Mouse (Mus musculus): ENCODE results near the gene Snx15. TPM values are rescaled to one million over a fixed set of nuclear protein-coding genes. Genes with fewer than 3 reads are reported as not detected.
"Not testable (repeated sequence)": the region's sequence is repeated elsewhere in the genome, so short reads cannot be mapped to it uniquely, and the experiment has no call there.

Snx15 gene
- polyA plus RNA-seq, 1 experiment from 2014 or later = 37.0 TPM

- H3K4me1 ChIP-seq (ENCODE audit: control insufficient read depth, insufficient read depth, low read length) = 0 out of 2 replicates have a peak, but pooled peaks cover 3% of the 10 kb centered on the region
- peak within 1 kb of the TSS; percentile 75 for H3K4me3 ChIP-seq (ENCODE audit: low read length)
- peak within 1 kb of the TSS; percentile 93 for H3K27ac ChIP-seq (ENCODE audit: low read length)
- no peaks in the 10 kb centered on the region for H3K9me3 ChIP-seq (ENCODE audit: control insufficient read depth, low read length)
- peaks cover 4% of the 10 kb centered on the region; the same call in 1 of the 2 replicates for H3K36me3 ChIP-seq (ENCODE audit: control insufficient read depth, insufficient read depth, low read length)
- WGBS = under 1% methylated on average over 15 of the region's 15 CpGs
- peak; percentile 79 for ATAC-seq
- H3K27me3 ChIP-seq (replicated peaks; ENCODE audit: control insufficient read depth, insufficient read depth, low read length) = no peaks in the 10 kb centered on the region
- H3K9ac ChIP-seq (ENCODE audit: low read depth, low read length) = peak within 1 kb of the TSS; percentile 86
- H3K4me2 ChIP-seq (ENCODE audit: low read depth, low read length) = peak within 1 kb of the TSS; percentile 83
Observed at GRCm38 (mm10) chr19:6141394-6141749, 13.3 kb upstream of the Snx15 start, which contains the start of gene Arl2. Arl2 (minus strand) TSS chr19:6141548.

- Histone ChIP-seq H3K27ac (ENCODE audit: low read length) (peak within 1 kb of the TSS; percentile 93), H3K4me2 (ENCODE audit: low read depth, low read length) (peak within 1 kb of the TSS; percentile 83), H3K9me3 (ENCODE audit: control insufficient read depth, low read length) (no peaks in the 10 kb centered on the region), H3K27me3 (replicated peaks; ENCODE audit: control insufficient read depth, insufficient read depth, low read length) (no peaks in the 10 kb centered on the region), H3K36me3 (ENCODE audit: control insufficient read depth, insufficient read depth, low read length) (peaks cover 4% of the 10 kb centered on the region; the same call in 1 of the 2 replicates), H3K4me1 (ENCODE audit: control insufficient read depth, insufficient read depth, low read length) (0 out of 2 replicates have a peak, but pooled peaks cover 3% of the 10 kb centered on the region), H3K9ac (ENCODE audit: low read depth, low read length) (peak within 1 kb of the TSS; percentile 86), H3K4me3 (ENCODE audit: low read length) (peak within 1 kb of the TSS; percentile 75)
- ATAC-seq = peak; percentile 95
- WGBS = under 1% methylated on average over 68 of the region's 68 CpGs
Observed at GRCm38 (mm10) chr19:6140678-6141393, 12.7 kb upstream of the Snx15 start, which contains the start of gene Batf2. Batf2 (plus strand) TSS chr19:6140983.

- WGBS = 3% methylated on average over 16 of the region's 16 CpGs
- Histone ChIP-seq H3K27me3 (replicated peaks; ENCODE audit: control insufficient read depth, insufficient read depth, low read length) (no peaks in the 10 kb centered on the region), H3K4me2 (ENCODE audit: low read depth, low read length) (peak overlapping the region; percentile 83), H3K27ac (ENCODE audit: low read length) (peak overlapping the region; percentile 93), H3K9me3 (ENCODE audit: control insufficient read depth, low read length) (no peaks in the 10 kb centered on the region), H3K4me1 (ENCODE audit: control insufficient read depth, insufficient read depth, low read length) (0 out of 2 replicates have a peak, but pooled peaks cover 3% of the 10 kb centered on the region), H3K36me3 (ENCODE audit: control insufficient read depth, insufficient read depth, low read length) (peaks cover 7% of the 10 kb centered on the region; the same call in 1 of the 2 replicates), H3K9ac (ENCODE audit: low read depth, low read length) (peak overlapping the region; percentile 86), H3K4me3 (ENCODE audit: low read length) (peak overlapping the region; percentile 75)
- no peak for ATAC-seq
Observed at GRCm38 (mm10) chr19:6140374-6140677, 12.2 kb upstream of the Snx15 start.

GRCm38 (mm10) chr19:6139701-6140100 lies 11.6 kb upstream of the Snx15 start:
- no peak for ATAC-seq
- H3K9me3 ChIP-seq (ENCODE audit: control insufficient read depth, low read length) = no peaks in the 10 kb centered on the region
- H3K4me1 ChIP-seq (ENCODE audit: control insufficient read depth, insufficient read depth, low read length) = 0 out of 2 replicates have a peak, but pooled peaks cover 3% of the 10 kb centered on the region
- no peak overlapping the region; the same call in 1 of the 2 replicates for H3K4me3 ChIP-seq (ENCODE audit: low read length)
- WGBS = 97% methylated on average over 6 of the region's 6 CpGs
- no peaks in the 10 kb centered on the region for H3K27me3 ChIP-seq (replicated peaks; ENCODE audit: control insufficient read depth, insufficient read depth, low read length)
- peaks cover 7% of the 10 kb centered on the region; the same call in 1 of the 2 replicates for H3K36me3 ChIP-seq (ENCODE audit: control insufficient read depth, insufficient read depth, low read length)
- H3K27ac ChIP-seq (ENCODE audit: low read length) = no peak overlapping the region
- H3K9ac ChIP-seq (ENCODE audit: low read depth, low read length) = peak overlapping the region; percentile 86; the same call in 1 of the 2 replicates
- H3K4me2 ChIP-seq (ENCODE audit: low read depth, low read length) = peak overlapping the region; percentile 83; the same call in 1 of the 2 replicates

- no peak overlapping the region for H3K4me3 ChIP-seq (ENCODE audit: low read length)
- WGBS = 80% methylated on average over 3 of the region's 3 CpGs
Observed at GRCm38 (mm10) chr19:6136397-6136796, 8.3 kb upstream of the Snx15 start.

GRCm38 (mm10) chr19:6133197-6133596 lies 5.1 kb upstream of the Snx15 start:
- WGBS = 40% methylated on average over 1 of the region's 1 CpGs
- not testable (repeated sequence) for H3K4me3 ChIP-seq (ENCODE audit: low read length); H3K4me2 ChIP-seq (ENCODE audit: low read depth, low read length); ATAC-seq; H3K9ac ChIP-seq (ENCODE audit: low read depth, low read length); H3K9me3 ChIP-seq (ENCODE audit: control insufficient read depth, low read length); H3K36me3 ChIP-seq (ENCODE audit: control insufficient read depth, insufficient read depth, low read length); H3K27ac ChIP-seq (ENCODE audit: low read length); H3K27me3 ChIP-seq (replicated peaks; ENCODE audit: control insufficient read depth, insufficient read depth, low read length); H3K4me1 ChIP-seq (ENCODE audit: control insufficient read depth, insufficient read depth, low read length)

More at GRCm38 (mm10) chr19:6136397-6136796, 8.3 kb upstream of the Snx15 start:
- Histone ChIP-seq H3K36me3 (ENCODE audit: control insufficient read depth, insufficient read depth, low read length) (peaks cover 7% of the 10 kb centered on the region; the same call in 1 of the 2 replicates), H3K4me1 (ENCODE audit: control insufficient read depth, insufficient read depth, low read length) (0 out of 2 replicates have a peak, but pooled peaks cover 3% of the 10 kb centered on the region), H3K27me3 (replicated peaks; ENCODE audit: control insufficient read depth, insufficient read depth, low read length) (no peaks in the 10 kb centered on the region), H3K9ac (ENCODE audit: low read depth, low read length) (no peak overlapping the region), H3K4me2 (ENCODE audit: low read depth, low read length) (no peak overlapping the region), H3K27ac (ENCODE audit: low read length) (no peak overlapping the region), H3K9me3 (ENCODE audit: control insufficient read depth, low read length) (no peaks in the 10 kb centered on the region)
- no peak for ATAC-seq

- no peaks in the 10 kb centered on the region for H3K9me3 ChIP-seq (ENCODE audit: control insufficient read depth, low read length)
- H3K27me3 ChIP-seq (replicated peaks; ENCODE audit: control insufficient read depth, insufficient read depth, low read length) = no peaks in the 10 kb centered on the region
- peaks cover 4% of the 10 kb centered on the region; the same call in 1 of the 2 replicates for H3K36me3 ChIP-seq (ENCODE audit: control insufficient read depth, insufficient read depth, low read length)
- no peak for ATAC-seq
- no peak overlapping the region for H3K4me3 ChIP-seq (ENCODE audit: low read length)
- H3K9ac ChIP-seq (ENCODE audit: low read depth, low read length) = no peak overlapping the region
- no peak overlapping the region for H3K27ac ChIP-seq (ENCODE audit: low read length)
- WGBS = 86% methylated on average over 7 of the region's 7 CpGs
- H3K4me2 ChIP-seq (ENCODE audit: low read depth, low read length) = no peak overlapping the region
- no peaks in the 10 kb centered on the region; the same call in 1 of the 2 replicates for H3K4me1 ChIP-seq (ENCODE audit: control insufficient read depth, insufficient read depth, low read length)
Observed at GRCm38 (mm10) chr19:6132171-6132827, 4.2 kb upstream of the Snx15 start.

GRCm38 (mm10) chr19:6130414-6131128 lies 2.5 kb upstream of the Snx15 start:
- 71% methylated on average over 7 of the region's 7 CpGs for WGBS
- H3K4me3 ChIP-seq (ENCODE audit: low read length); H3K36me3 ChIP-seq (ENCODE audit: control insufficient read depth, insufficient read depth, low read length); H3K27me3 ChIP-seq (replicated peaks; ENCODE audit: control insufficient read depth, insufficient read depth, low read length); ATAC-seq; H3K9ac ChIP-seq (ENCODE audit: low read depth, low read length); H3K9me3 ChIP-seq (ENCODE audit: control insufficient read depth, low read length); H3K4me1 ChIP-seq (ENCODE audit: control insufficient read depth, insufficient read depth, low read length); H3K27ac ChIP-seq (ENCODE audit: low read length); H3K4me2 ChIP-seq (ENCODE audit: low read depth, low read length): not testable (repeated sequence)
